Mouse (Mus musculus): ENCODE measurements around the gene Rps6kl1.

DNA sequence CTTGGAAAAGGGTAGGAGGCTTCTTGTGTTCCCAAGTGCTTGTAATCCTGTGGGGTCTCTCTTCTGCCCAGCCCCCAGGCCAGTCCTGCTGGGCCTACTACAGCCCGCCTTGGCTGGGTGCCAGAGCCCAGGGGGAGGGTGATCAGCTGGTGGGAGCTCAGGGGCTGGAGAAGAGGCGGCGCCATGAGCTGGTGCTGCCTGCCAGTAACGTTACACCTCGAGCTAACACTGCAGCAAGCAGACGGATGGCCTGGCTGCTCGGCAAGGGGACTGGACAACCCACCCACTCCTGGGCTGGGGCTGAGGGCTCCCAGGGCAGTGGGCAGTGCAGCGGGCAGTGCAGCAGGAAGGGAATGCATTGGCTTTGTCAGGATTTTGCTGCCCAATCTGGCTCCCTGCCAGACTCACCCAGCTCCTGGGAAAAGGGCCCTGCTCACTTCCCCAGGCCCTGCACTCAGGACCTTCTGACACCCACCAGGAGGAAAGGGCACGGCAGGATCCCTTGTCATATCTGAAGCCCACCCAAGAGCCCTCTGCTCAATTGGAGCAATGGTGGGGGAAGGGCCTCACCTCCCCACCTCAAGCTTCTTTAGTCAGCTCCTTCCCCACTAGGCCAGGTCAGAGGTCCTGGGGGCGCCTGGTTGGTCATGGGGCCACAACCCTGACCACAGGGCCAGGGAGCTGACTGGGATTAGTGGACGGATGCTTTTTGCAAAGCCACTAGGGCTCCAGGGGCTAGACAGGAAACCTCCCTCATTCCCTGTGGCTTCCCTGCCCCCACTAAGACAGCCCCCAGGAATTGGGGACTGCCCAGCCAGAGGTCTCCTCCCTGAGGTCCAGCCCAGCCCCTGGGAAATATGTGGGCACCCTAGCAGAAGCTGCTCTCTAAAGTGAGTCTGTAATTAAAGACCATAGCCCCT lies 25.1 kb upstream of the Rps6kl1 start:
- no peak for TF ChIP-seq POLR2A (IDR thresholded peaks at IDR 0.05; ENCODE audit: borderline replicate concordance, low read depth, low read length)
- no peak for TF ChIP-seq CTCF (IDR thresholded peaks at IDR 0.05; ENCODE audit: low read depth, low read length)

All from bone marrow macrophage, adult 2 months (primary cell).